Mouse (Mus musculus): Measurements from ENCODE around the gene Ppfibp1.

The Ppfibp1 gene

GRCm38 (mm10) chr6:146913489-146914198, 25.4 kb downstream of the Ppfibp1 start:
- no peak for DNase-seq (ENCODE audit: low read depth, low spot score)

DNA sequence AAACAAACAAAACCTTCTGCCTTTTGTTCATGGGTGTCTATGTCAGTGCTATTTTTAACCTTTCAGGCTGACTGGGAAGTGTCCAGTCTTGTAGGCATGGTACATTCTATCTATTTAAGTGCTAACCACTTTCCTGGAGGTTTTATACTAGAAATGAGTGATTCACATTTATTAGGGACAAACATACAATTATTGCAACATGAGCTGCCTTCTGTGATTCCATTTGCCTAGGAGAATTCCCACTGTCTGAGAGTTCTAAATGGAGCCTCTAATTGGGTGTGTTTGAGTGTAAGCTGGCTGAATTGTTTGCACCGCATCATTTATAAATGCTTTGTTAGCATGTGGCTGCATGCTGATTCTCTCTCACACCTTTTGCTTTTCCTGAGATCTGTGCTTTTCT, 27.5 kb downstream of the Ppfibp1 start:
- no peak for DNase-seq (ENCODE audit: low read depth, low spot score)

GRCm38 (mm10) chr6:146917396-146917795, 29.1 kb downstream of the Ppfibp1 start:
- no peak for DNase-seq (ENCODE audit: low read depth, low spot score)

DNA sequence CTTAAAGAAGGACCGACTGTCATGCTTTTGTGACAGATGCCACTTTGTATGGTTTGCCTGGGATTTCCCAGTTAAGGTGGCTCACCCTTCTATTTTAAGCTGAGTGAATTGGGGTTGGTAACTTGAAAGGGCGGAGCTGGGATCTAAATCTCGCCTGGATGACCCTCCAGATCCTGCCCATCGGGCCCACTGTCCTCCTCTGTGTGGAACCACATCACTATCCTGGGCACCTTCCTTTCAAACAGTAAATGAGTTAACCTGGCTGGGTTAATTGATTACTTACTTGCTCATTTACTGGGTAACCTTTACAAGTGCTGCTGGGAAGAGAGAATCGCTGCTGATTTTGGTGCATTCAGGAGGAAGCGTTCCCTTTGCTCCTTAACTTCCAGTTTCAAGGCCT, 30.1 kb downstream of the Ppfibp1 start:
- no peak for DNase-seq (ENCODE audit: low read depth, low spot score)

DNA sequence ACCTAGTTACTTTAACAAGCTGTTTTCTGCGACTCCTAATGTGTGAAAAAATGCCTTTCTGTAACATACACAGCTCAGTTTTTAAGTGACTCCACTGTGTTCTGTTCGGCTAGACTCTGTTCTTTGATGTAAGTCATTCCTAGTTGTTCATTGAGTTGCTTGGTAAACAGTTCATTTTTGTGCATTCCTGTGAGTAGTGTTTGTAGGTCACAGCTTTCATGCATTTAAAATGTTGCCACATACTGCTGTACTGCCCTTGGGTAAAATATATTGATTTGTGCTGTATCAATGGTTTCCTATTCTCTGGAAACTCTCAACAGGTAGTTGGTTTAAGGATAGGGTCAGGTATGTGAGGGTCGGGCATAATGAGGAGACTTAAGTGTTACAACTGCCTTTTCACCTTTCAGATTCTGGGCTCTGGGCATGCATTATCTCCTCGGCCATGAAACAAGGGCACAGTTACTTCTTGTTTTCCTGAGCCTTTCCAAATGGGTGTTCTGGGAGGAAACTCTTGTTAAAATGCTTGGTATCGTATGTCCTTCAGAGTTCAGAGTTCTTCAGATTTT, 38.2 kb downstream of the Ppfibp1 start:
- no peak for DNase-seq (ENCODE audit: low read depth, low spot score)

DNA sequence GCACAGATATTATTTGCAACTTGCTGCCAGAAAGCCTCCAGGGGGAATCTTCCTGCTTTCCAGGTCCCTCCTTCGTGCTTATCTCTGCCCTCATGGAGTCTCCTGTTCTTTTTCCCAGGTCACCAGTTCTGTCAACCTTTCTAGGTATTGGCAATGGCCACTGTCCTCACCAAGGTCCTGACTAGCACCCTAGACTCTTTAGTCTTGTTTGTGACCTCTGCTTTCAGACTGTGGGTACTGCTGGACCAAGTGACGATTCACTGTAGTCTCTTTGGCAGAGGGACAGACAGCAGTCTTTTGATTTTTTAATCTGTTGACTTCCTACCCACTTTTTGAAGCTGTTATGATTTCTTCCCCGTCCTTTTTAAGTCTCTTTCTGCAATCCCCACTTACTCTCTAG, 39.8 kb downstream of the Ppfibp1 start:
- DNase-seq (ENCODE audit: low read depth, low spot score), result no peak

GRCm38 (mm10) chr6:146929031-146929430, 40.7 kb downstream of the Ppfibp1 start:
- no peak for DNase-seq (ENCODE audit: low read depth, low spot score)

DNA sequence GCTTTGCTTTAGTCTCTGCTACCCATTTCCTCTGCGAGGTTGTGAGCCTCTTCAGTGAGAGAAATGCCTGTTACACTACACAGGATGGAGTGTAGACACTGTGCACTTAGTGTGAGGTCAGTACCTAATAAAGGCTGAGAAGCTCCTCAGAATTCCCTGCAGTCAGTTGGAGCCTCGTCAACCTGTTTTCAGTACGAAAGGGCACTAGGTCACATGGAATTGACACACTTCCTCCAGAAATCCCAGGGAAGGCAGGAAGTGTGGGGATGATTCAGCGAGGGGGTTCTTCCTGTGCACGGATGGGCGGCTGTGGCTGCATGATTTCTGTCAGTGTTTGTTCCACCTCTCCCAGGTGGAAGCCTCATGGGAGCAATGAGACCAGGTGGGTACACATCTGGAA, 44.8 kb downstream of the Ppfibp1 start:
- no peak for DNase-seq (ENCODE audit: low read depth, low spot score)

- DNase-seq (ENCODE audit: low read depth, low spot score), result no peak
These were observed 47.7 kb downstream of the Ppfibp1 start for GRCm38 (mm10) chr6:146935957-146936356.

GRCm38 (mm10) chr6:146939026-146939425, 50.7 kb downstream of the Ppfibp1 start:
- no peak for DNase-seq (ENCODE audit: low read depth, low spot score)

GRCm38 (mm10) chr6:146941505-146942275, 53.4 kb downstream of the Ppfibp1 start:
- DNase-seq (ENCODE audit: low read depth, low spot score), result no peak

DNA sequence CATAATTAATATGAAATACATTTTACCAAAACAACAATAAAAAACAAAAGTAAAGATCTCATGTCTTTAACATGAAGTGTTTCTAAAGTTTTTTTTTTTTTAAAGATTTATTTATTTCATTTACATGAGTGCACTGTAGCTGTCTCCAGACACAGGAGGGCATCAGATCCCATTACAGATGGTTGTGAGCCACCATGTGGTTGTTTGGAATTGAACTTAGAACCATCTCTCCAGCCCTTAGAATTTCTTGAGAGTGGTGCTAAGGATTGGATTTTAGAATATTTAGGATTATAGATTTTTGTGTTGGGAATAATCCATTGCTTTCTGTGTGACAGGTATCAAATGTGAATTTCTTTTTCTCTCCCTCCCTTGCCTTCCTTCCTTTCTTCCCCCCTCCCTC, 55.7 kb downstream of the Ppfibp1 start:
- DNase-seq (ENCODE audit: low read depth, low spot score), result no peak

DNA sequence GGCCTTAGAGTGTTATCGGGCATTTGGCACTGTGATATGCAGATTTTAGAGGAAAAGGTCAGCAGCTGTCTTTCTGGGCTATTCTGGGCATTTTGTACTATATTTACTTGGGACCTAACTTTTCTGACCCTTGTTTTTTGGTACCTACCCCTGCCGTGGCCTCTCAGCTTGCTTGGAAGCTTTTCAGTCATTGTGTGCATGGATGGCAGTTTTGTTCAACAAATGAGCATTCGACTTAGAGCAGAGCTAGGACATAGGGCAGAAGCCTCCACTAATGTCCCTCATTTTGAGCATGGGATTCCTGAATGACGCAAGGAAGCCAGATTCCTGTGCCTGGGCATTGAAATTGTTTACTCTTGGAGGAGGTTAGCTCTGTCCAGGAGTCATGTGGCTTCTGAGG, 56.5 kb downstream of the Ppfibp1 start:
- no peak for DNase-seq (ENCODE audit: low read depth, low spot score)

- DNase-seq (ENCODE audit: low read depth, low spot score), result no peak
These were observed 58.2 kb downstream of the Ppfibp1 start for GRCm38 (mm10) chr6:146946327-146947029.

DNA sequence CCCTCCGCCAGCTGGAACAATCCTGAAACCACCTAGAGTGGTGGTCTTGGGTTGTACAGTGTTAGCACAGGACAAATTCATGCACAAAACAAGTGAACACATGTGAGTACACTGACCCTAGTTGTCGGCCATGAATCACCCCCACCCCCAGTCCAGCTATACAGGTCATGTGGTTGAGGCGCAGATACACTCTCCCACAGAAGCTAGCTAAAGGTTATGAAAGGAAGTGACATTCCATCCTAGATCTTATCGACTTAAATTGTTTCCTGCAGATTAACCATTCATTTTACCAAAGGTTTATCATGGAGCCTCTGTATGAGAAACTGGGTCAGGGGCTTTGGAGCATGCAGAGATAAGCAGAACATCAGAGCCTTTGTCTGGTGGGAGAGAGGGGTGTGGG, 58.9 kb downstream of the Ppfibp1 start:
- DNase-seq (ENCODE audit: low read depth, low spot score), result no peak

- DNase-seq (ENCODE audit: low read depth, low spot score), result no peak
These were observed 61.6 kb downstream of the Ppfibp1 start for GRCm38 (mm10) chr6:146949682-146950453.

- no peak for DNase-seq (ENCODE audit: low read depth, low spot score)
These were observed 62.2 kb downstream of the Ppfibp1 start for GRCm38 (mm10) chr6:146950454-146950832.

DNA sequence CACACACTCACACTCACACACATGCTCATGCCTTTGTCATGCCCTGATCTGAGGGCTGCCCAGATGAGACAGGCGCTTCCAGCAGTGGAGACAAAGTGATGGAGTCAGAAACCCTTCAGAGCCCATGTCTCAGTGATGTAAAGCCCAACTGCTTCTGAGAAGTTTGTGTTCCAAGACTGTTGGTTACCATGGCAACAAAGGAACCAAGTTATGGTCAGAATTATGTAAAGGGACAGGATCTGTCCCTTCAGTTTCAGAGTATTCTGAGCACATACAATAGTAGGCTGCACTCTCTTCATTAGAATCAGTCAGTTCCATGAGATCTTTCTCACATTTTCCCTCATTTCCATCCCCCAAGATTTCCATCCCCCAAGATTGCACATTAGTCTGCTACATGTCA, 66.0 kb downstream of the Ppfibp1 start, which contains the start of gene 1700034J05Rik:
Gene 1700034J05Rik (minus strand): TSS at position 165 of the 400 bp plus-strand sequence.
- no peak for DNase-seq (ENCODE audit: low read depth, low spot score)

- DNase-seq (ENCODE audit: low read depth, low spot score), result no peak
These were observed 67.2 kb downstream of the Ppfibp1 start for GRCm38 (mm10) chr6:146955475-146955874.

DNA sequence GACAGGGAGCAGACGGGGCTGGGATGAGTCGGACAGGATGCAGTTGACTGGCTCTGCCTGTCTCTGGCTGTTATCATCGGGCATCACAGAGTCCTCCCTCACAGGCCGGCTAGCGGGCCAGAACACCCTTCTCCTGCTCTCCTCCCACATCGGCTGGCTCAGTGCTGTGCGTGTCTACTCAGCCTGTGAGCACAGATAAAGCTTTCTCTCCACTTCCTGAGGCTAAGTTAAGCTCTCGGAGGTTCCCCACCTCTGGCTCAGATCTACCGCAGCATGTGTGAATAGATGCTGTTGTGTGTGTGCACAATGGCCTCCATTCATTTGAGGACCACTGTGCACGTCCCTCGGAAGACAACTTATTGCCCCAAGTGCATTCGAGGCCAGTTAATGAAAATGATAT, 67.6 kb downstream of the Ppfibp1 start:
- DNase-seq (ENCODE audit: low read depth, low spot score), result no peak

GRCm38 (mm10) chr6:146956961-146957360, 68.7 kb downstream of the Ppfibp1 start:
- DNase-seq (ENCODE audit: low read depth, low spot score), result no peak
